ENCODE assay signal across 14 mouse cellular contexts in genomic region chr9:69134604-69135003, GRCm38 (mm10).
A peak's percentile ranks its signal among the peaks of the same experiment; 100 is the strongest.
DNase-seq lines count a peak whose midpoint lies in the region; TF ChIP-seq lines count a peak whose summit lies in the region.
"Had no signal": no experiment of that assay in that cellular context is flagged by ENCODE, and none has a peak within 500 bp of the region (broad histone marks: within the 10 kb centered on the region; RNA-seq: fewer than 3 reads in every experiment).

No protein-coding gene starts in this region.

- no peak for TF ChIP-seq CTCF in lung, adult 2 months (IDR thresholded peaks at IDR 0.05; ENCODE audit: insufficient read depth, low read length)

- WGBS in lung, adult 2 months, result 70% methylated on average over 9 of the region's 9 CpGs

- peaks cover 4% of the 10 kb centered on the region; the same call in 1 of the 2 replicates for H3K4me1 ChIP-seq in lung, adult 2 months (ENCODE audit: control insufficient read depth, insufficient read depth, low read length)

- no peak for TF ChIP-seq POLR2A in lung, adult 2 months (IDR thresholded peaks at IDR 0.05; ENCODE audit: borderline replicate concordance, extremely low read depth, low read depth, low read length)

- peak; percentile 53 to 62 for DNase-seq in cerebellum, postnatal 10 days
- no peak for DNase-seq in cerebellum, adult 9-10 months
- DNase-seq in lung, postnatal 10 days, result peak; percentile 75
- DNase-seq in lung, adult 2 months, result no peak
- peak; percentile 49 for DNase-seq in heart, adult 8-10 months (ENCODE audit: low spot score)
- DNase-seq in lung, postnatal 4 days, result peak; percentile 38 to 50
- DNase-seq in urinary bladder, postnatal 25 days (ENCODE audit: low spot score), result no peak
- DNase-seq in adrenal gland, adult (ENCODE audit: inconsistent age in 2 of 2, low spot score in 1 of 2), result no peak
- DNase-seq: adrenal gland, postnatal 36 days; kidney, postnatal 10 days; liver, postnatal 0 days had no signal

- no peak overlapping the region for H3K4me3 ChIP-seq in lung, adult 2 months (replicated peaks; ENCODE audit: extremely low read depth, low read depth, low read length)
- H3K4me3 ChIP-seq: embryonic facial prominence, embryonic 13.5 days; hindbrain, embryonic 12.5 days; intestine, embryonic 15.5 days had no signal

Comparison
In these comparisons a context has a peak if more than half of its experiments do, and no peak if none do; other contexts are left out.
1. DNase-seq: peak in cerebellum, postnatal 10 days (2 of 2), lung, postnatal 10 days (single experiment), heart, adult 8-10 months (single experiment) and lung, postnatal 4 days (2 of 2); none in cerebellum, adult 9-10 months (single experiment), lung, adult 2 months (single experiment), urinary bladder, postnatal 25 days (single experiment) and adrenal gland, adult (0 of 2).